Mouse (Mus musculus) skeletal muscle tissue, postnatal 0 days (tissue): Measurements from ENCODE around the gene A930018P22Rik. TPM values are rescaled to one million over a fixed set of nuclear protein-coding genes. Genes with fewer than 3 reads are reported as not detected.

Experiments used
- polyA plus RNA-seq: library from polyadenylated mRNA; unstranded; fragments of >200 nt; fragmentation: Nextera tagmentation; extraction: Ambion mirVana; gene quantifications from 2 replicates; pipeline ENCODE4 v1.2.1, GENCODE M21; 2015

Gene A930018P22Rik
- 1.8 and 2.0 TPM in 2 replicates for polyA plus RNA-seq

DNA sequence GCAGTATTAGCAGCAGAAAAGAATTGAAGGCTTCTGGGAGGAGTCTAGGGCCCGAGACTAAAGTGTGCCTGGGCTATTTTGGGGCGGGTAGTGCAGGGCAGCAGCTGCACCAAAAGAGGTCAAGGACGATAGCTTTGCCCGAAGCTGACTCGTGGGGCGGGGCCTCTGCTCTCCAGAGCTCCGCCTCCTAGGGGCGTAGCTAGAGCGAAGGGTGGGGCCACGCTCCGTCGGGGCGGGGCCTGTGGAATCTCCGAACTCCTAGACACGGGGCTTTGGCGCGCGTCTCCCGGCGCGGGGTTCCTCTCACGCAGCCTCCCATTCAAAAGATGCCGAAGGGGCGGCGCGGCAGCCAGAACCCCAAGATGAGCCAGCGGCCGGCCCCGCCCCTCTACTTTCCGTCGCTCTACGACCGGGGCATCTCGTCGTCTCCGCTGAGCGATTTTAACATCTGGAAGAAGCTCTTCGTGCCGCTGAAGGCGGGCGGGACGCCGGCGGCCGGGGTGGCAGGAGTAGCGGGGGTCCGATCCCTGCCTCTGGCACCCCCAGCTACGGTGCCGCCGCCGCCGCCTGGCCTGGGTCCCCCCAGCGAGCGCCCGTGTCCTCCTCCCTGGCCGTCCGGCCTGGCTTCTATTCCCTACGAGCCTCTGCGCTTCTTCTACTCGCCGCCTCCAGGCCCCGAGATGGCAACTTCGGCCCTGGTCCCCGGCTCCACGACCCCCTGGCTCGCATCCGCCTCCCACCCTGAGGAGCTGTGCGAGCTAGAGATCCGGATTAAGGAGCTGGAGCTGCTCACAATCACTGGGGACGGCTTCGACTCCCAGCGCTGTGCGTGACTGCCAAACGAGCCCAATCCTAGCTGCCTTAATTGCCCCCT is at the start of gene A930018P22Rik:
Gene A930018P22Rik, plus strand, starts transcription at position 265 of the 874 bp plus-strand sequence.

DNA sequence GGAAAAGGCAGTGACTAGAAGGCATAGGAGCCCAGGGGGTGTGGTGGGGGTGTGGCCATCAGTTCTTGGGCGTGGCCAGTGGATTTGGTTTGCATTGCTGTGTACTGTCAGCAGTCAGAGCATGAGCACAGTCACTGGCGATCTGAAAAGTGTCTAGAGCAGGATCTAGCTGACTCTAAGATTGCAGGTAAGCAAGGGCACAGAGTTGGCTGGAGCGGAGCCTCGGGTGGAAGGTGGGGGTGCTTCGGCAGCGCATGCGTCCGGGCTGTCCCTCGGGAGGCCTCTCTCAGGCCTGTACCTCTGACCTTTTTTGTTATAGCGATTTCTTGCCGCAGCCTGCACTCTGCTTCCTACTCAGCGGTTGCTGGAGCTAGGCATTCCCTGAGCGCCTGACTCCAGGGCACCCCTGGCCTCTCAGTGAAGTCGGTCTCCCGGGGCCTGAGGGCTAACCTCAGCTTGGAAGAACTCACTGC is 26.8 kb upstream of the A930018P22Rik start, which contains the start of gene Cd59a:
Gene Cd59a, plus strand, starts transcription at position 61 of the 473 bp plus-strand sequence.

Other genes with a start within 250 kb of the A930018P22Rik start
- gene Lmo2, start 164.8 kb upstream of the A930018P22Rik start, polyA plus RNA-seq: 22.2 and 24.1 TPM in 2 replicates
- gene Fbxo3, start 95.0 kb upstream of the A930018P22Rik start, polyA plus RNA-seq: 38.4 and 43.1 TPM in 2 replicates
- gene 4931422A03Rik, start 94.4 kb upstream of the A930018P22Rik start, polyA plus RNA-seq: 1.0 and 1.1 TPM in 2 replicates
- not detected in 2 replicates for gene Gm10912, start 56.9 kb upstream of the A930018P22Rik start, polyA plus RNA-seq
- not detected in 2 replicates for gene Gm10799, start 54.2 kb upstream of the A930018P22Rik start, polyA plus RNA-seq
- gene Cd59b, start 52.9 kb upstream of the A930018P22Rik start, polyA plus RNA-seq: 5.7 and 9.6 TPM in 2 replicates
- 34.3 and 37.7 TPM in 2 replicates for gene Cd59a, start 27.0 kb upstream of the A930018P22Rik start, polyA plus RNA-seq